Mouse (Mus musculus): ENCODE measurements around the gene Actn1.

Gene Actn1

DNA sequence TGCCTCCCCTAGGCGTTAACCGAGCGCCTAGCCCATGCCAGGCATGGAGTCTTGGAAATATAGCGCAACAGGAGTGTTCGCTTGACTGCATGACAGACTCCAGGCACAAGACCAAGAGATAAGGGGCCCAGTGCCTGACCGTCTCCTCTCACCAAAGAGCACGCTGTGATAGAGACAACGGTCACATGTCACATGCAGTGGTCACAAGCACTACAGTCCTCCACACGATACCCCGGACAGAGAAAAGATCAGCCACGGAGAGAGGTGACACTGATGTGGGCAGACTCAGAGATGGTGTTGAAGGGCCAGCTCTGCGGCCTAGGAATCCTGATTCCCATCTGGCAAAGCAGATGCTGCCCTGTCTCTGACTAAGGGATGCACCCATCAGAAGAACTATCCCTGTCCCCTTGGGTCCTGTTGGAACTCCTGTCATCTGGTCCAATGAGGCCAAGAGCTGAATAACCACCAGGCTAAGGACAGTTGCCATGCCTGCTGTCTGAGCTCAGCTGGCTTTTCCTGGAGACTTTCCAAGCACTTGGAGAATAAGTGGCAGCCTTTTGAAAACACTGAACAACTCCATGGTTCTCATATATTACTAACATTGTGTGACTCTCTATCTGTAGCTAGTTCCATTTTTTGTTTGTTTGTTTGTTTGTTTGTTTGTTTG, 123.8 kb downstream of the Actn1 start:
- DNase-seq (ENCODE audit: low read depth, low spot score) = no peak

DNA sequence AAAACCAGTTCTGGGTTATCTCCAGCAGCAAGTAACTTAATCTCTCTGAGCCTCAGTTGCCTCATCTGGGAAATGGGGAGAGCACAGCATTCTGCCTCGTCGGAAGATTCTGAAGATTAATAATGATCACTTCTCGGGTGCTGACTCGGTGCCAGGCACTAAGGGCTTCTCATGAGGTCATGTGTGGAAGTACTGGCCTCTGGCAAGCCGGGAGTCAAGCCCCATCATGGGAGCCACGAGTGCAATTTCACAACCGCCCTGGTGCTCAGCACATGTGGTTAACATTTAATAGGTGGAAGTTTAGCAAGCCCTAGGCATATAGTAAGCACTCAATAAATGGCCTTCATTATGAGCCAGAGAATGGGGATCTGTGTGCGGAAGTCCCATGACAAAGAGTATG, 125.0 kb downstream of the Actn1 start:
- DNase-seq (ENCODE audit: low read depth, low spot score) = no peak

DNA sequence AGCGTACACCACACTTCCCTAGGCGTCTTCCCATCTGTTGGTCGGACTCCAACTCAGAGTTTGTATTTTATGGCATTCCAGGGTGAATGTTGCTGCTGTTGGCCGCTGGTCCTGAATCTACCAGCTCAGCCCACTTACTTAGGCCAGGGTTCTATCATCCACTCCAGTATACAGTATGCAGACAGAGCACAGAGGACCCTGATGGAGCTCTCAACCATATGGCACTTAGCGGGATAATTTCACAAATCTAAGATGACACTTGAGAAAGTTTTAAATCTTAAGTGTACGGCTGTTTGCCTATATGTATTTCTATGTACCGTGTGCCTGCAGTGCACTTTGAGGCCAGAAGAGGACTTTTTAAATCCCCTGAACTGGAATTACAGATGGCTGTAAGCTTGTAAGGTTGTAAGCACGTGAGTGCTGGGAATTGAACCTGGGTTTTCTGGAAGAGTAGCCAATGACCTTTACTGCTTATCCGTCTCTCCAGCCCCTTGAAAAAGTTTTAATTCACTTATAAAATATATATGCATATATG, 127.1 kb downstream of the Actn1 start:
- DNase-seq (ENCODE audit: low read depth, low spot score) = no peak

DNA sequence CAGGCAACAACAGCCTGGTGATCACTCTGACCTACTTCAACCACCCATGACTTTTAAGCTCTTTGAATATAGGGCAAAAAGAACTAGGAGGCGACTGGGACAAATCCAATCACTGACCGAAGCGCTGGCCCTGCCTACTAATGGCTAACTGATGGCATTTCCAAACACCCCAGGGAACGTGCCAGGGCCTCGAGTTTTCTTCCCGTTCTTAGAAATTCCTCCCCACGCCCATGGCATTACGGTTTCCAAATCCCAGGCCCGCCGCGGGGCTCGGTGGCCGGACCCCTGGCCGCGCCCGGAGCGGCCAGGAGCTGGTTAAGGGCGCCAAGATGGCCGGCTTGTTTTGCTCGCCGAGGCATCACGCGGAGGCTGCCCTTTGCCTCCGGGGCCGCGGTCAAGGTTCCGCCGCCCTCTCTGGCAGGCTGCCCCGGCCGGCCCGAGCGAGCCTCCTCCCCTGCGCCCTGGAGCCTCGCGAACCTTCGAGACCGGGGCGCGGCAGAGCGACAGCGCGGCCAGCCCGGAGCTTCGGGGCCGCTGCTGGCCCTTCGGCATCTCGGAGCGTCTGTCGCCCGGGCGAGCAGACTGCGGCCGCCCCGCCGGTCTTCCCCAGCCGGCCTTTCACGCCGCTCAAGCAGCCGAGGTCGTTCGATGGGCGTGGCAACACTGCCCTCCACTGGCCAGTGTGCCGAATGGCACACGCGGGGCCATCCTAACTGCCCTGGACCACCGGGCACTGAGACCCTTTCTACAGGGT, 127.7 kb downstream of the Actn1 start:
- DNase-seq (ENCODE audit: low read depth, low spot score) = peak; percentile 70

DNA sequence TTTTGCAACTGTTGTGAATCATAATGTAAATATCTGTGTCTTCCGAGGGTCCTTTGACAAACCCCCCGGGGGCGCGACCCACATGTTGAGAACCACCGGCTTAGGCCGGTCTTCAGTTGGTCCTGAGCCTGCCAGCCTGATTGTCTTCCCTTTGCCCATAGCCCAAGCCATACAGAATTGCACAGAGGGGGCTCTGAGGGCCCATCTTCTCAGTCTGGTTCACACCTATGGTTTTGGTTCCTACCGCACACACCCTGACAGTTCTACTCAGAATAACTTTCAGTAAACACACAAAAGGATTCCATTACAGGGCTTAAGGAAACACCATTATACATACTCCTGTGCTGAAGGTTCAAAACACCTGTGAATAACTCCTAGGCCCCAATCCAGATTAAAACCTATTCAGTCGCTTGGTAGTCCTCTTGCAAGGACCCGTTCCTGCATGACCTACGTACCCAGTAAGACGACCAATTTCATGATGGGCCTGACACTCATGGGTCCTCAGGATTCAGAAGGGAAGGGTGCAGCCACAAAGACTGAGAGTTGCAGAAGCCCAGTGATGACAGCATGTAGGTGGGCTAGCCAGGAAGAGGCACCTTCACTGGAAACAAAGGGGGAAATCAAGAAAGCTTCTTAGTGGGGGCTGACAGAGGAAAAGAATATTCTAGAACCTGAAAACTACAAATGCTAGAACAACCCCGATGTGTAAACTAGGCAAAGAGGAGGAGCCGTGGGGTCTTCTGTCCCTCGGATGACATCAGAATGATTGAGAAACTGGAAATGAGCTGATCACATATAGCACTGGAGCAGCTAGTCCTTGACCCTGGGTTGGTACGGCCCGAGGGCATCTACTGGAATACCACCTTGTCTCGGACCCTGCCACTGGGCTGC, 128.6 kb downstream of the Actn1 start:
- DNase-seq (ENCODE audit: low read depth, low spot score) = no peak

DNA sequence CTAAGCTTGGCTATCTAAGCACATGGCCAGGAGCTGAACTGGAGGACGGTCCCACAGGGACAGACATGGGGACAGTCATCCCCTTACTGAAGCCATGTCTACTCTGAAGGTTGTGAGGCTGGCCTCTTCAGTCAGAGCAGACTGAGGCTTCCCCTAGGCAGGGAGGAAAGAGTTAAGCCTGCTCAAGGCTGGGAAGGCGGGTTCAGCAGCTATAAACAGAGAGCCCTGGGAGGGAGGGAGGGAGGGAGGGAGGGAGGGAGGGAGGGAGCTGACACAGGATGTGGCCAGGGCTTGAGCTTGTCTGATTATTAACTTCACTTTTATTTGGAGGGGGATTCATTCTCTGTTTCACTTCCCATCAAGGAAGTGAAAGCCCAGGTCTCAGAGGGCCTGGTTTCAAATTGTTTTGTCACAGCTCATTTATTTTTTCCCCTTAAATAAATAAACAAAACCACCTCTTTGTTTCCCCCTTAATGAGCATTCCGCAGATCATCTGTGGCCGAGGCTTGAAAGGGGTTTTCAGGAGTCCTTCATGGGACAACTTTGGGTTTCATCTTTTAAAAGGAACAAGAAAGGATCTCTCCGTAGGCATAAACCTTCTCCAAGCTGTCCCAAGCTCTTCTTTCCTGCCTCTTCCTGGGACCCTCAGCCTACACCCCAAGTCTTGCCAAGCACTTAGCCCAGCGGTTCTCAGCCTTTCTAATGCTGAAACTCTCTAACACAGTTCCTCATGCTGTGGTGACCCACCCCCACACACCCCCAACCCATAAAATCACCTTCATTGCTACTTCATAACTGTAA, 129.4 kb downstream of the Actn1 start:
- DNase-seq (ENCODE audit: low read depth, low spot score) = no peak

DNA sequence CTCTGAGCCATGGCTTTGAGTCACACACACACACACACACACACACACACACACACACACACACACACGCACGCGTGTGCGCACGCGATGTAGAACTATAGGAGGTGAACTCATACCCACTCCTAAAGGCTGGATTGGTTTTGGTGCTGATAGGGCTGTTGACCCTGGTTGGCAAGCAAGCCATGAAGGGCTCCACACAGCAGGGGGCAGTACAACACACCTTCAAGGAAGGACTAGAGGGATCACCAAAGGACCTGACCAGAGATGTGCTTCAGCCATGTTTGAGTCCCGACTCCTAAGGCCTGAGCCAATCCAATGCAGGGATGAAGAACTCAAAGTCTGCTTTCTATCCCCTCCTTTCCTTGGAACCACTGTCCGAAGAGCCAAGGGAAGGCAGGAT, 130.6 kb downstream of the Actn1 start:
- DNase-seq (ENCODE audit: low read depth, low spot score) = no peak

DNA sequence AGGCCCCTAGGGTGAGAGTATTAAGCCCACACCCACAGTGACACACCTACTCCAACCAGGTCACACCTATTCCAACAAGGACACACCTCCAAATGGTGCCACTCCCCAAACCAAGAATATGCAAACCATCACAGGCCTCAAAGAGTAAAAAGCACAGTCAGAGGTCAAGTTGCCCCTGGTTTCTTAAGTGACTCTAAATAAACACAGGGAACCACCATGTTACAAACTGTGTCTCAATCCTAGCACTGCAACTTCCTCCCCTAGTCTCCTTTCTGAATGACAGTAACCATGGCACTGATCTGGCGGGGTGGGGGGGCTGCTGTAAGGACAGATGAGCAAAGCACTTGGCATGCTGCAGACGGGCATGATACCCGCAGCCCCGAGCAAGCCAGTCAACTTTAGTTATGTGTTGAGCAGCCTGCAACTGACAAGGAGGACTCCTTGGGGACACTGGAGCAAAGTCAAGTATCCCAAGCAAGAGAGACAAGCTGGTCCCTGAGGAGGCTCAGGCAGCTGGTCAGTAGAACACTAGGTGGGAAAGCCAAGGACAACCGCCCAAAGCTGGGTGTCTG, 132.9 kb downstream of the Actn1 start:
- DNase-seq (ENCODE audit: low read depth, low spot score) = no peak

DNA sequence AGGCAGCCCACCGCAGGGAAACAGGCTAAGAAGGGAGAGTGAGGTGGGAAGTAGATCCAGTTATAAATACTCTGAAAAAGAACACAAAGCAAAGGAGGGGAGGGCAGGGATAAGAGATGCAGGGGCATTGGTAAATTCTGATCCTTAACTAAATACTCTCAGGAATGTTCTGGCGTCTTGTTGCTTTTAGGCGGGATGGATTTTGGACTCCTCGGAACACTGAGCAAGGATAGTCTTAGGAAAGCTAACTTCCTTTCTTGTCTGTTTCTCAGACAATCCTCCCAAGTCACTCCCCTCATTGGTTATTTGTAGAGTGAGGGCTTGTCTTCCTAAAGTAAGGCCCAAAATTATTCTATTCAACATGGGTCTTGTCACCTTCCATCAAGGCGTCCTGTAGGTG, 134.9 kb downstream of the Actn1 start:
- DNase-seq (ENCODE audit: low read depth, low spot score) = no peak

DNA sequence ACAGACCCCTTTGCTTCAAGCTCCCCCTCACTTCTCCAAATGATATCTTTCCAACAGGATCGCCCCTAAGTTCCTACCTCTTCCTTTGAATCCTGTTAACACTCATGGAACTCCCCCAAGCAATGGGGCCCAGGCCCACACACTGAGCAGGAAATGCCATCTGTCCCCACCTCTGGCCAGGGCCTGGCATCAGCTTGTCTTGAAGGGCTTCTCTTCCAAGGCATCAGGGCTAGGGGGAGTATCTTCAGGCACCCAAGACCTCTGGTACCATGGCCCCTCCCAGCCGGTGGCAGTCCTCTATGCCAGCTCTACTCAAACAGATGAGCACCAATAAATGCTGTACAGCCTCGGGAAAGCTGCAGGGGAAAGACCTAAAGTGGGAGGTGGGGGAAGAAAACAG, 135.4 kb downstream of the Actn1 start:
- DNase-seq (ENCODE audit: low read depth, low spot score) = no peak

DNA sequence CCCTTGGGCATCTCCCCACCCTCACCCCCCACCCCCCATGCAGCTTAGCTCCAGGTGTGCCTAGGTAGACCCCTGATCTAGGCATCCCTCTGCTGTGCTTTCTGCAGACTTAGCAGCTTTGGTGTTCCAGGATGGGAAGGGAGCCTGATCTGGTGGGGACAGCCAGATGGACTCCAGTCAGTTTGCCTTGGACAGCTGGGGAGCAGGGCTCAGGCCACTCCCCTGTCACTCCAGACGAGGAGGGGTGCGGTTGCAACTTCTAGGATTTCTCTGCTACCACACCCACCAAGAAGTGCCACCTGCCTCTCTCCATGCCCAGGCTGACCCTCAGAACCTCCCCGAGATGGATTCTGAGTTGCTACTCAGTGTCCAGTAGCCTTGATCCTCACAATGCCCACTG, 136.0 kb downstream of the Actn1 start:
- no peak for DNase-seq (ENCODE audit: low read depth, low spot score)

DNA sequence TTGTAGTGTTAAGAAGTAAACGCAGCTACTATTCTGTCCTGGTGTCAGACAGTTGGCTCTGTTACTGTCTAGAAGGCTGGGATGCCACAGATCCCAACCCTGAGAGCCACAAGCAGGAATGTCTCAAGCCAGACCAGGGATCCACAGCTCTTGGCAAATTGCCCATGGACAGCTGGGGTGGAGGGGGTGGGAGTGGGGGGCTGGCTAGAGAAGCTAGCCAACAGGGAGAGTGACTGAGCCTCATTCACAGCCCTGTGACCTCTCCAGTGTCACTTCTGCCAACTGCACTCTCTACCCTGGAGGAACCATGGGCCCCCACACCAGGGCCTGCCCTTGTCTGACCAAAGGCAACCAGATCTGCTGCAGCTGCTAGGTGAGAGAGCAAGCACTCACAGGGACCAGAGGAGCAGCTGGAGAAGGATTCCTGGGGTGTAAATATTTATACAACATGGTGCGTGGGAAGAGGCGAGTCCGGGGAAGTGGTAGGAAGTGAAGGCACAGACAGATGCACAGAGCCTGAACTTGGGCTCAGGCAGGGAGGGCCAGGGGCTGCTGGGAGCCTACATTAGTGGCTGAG, 136.9 kb downstream of the Actn1 start:
- no peak for DNase-seq (ENCODE audit: low read depth, low spot score)

DNA sequence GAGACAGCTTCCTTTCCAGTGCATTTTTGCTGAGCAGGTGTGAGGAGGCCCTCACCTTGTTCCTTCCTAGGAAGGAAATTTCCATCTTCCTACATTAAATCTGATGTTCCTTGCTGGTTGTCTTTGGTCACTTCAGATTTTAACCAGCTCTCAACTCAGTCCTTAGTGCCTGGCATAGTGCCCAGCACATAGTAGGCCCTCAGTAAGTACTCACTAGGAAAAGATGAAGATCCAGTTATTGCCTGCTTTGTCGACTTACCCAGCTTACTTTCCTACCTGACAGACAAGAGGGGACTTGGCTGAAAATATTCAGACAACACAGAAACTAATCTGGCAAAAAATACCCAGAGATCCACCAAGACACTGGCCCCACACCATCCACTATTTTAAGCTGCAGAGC, 138.7 kb downstream of the Actn1 start:
- DNase-seq (ENCODE audit: low read depth, low spot score) = no peak

DNA sequence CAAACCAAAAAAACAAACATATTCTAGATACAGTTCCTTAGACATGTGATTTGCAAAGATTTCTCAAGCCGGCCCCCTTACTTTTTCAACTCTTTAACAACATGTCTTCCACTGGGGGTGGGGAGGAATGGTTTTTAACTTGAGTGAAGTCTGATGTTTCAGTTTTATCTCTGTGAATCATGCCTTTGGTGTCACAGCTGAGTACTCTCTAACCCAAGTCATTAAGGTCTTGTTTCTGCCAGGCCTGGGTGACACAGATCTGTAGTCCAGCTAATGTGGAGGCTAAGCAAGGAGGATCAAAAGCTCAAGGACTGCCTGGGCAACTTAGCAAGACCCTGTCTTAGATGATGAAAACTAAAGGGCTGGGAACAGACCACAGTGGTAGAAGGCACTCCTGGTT, 141.6 kb downstream of the Actn1 start:
- DNase-seq (ENCODE audit: low read depth, low spot score) = no peak

Data from retina, adult 2 months (tissue).